Mouse (Mus musculus): Measurements from ENCODE around the gene Ufsp1.

GRCm38 (mm10) chr5:137277360-137278342 lies 16.8 kb upstream of the Ufsp1 start:
- no peak for TF ChIP-seq HCFC1 (IDR thresholded peaks at IDR 0.05; ENCODE audit: borderline replicate concordance, insufficient read depth, low read length)
- no peak for TF ChIP-seq ZC3H11A (IDR thresholded peaks at IDR 0.05; ENCODE audit: borderline replicate concordance, low read depth, low read length)
- no peak for TF ChIP-seq ZNF384 (IDR thresholded peaks at IDR 0.05; ENCODE audit: low read depth, low read length)
- TF ChIP-seq CHD2 (IDR thresholded peaks at IDR 0.05; ENCODE audit: low read depth, low read length) = no peak
- TF ChIP-seq MAFK (IDR thresholded peaks at IDR 0.05; ENCODE audit: insufficient read depth, low read depth, low read length) = no peak

Data from ES-E14 (cell line).